In the genomic region with DNA sequence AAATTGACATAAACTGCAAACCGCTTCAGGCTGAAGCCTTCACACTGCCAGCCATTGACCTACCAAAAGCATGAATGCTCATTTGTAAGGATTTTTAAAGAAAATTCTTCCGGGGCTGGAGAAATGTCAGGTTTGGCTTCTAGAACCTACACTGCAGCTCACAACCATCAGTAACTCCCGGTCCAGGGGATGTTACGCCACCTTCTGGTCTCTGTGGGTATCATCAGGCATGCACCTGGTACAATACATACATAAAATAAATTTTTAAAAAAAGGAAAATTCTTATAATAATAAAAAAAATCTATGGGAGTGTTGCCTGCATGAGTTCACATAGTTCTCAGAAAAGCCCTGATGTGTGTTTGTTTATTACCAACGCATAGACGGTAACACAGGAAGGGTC, we compare ENCODE assay signal across 20 mouse cellular contexts. TPM values are rescaled to one million over a fixed set of nuclear protein-coding genes. Genes with fewer than 3 reads are reported as not detected.
DNase-seq lines count a peak whose midpoint lies in the region; ATAC-seq and TF ChIP-seq lines count a peak whose summit lies in the region.
"Had no signal": no experiment of that assay in that cellular context is flagged by ENCODE, and none has a peak within 500 bp of the region (broad histone marks: within the 10 kb centered on the region; RNA-seq: fewer than 3 reads in every experiment).

No protein-coding gene starts in this region.

- H3K4me2 ChIP-seq in hindbrain, postnatal 0 days (ENCODE audit: low read depth, low read length), result no peak overlapping the region
- no peak overlapping the region for H3K4me2 ChIP-seq in hindbrain, embryonic 11.5 days (replicated peaks; ENCODE audit: low read depth, low read length)
- no peak overlapping the region for H3K4me2 ChIP-seq in lung, embryonic 14.5 days
- H3K4me2 ChIP-seq: neural tube, embryonic 13.5 days had no signal

- no peak for DNase-seq in hindbrain, postnatal 0 days (ENCODE audit: low spot score)
- DNase-seq in hindbrain, embryonic 11.5 days (ENCODE audit: low spot score), result no peak
- DNase-seq in lung, embryonic 14.5 days, result no peak
- no peak for DNase-seq in lung, postnatal 10 days
- no peak for DNase-seq in Patski (ENCODE audit: low read depth, low spot score)
- DNase-seq in induced T-regulatory cell, adult 2 months (ENCODE audit: low read depth), result peak; percentile 26
- DNase-seq in adrenal gland, adult 18-20 months (ENCODE audit: low spot score in 2 of 2), result no peak
- no peak for DNase-seq in embryonic facial prominence, embryonic 10.5 days (ENCODE audit: low spot score)
- DNase-seq: adrenal gland, adult 2 months; cerebellum, adult 9-10 months; embryo, embryonic 11 days; heart, postnatal 4 days; kidney, adult 18-20 months; kidney, postnatal 25 days; left cerebral cortex, postnatal 4 days; right cerebral cortex, postnatal 25 days had no signal

- H3K36me3 ChIP-seq in hindbrain, postnatal 0 days (ENCODE audit: insufficient read depth, low read length), result no peaks in the 10 kb centered on the region
- H3K36me3 ChIP-seq in hindbrain, embryonic 11.5 days (ENCODE audit: control insufficient read depth, insufficient read depth, low read length), result no peaks in the 10 kb centered on the region
- no peaks in the 10 kb centered on the region for H3K36me3 ChIP-seq in lung, embryonic 14.5 days (ENCODE audit: insufficient read depth)
- no peaks in the 10 kb centered on the region for H3K36me3 ChIP-seq in embryonic facial prominence, embryonic 10.5 days (replicated peaks)
- H3K36me3 ChIP-seq: neural tube, embryonic 13.5 days had no signal

- no peak overlapping the region for H3K4me3 ChIP-seq in hindbrain, postnatal 0 days (ENCODE audit: low read length)
- H3K4me3 ChIP-seq in hindbrain, embryonic 11.5 days (ENCODE audit: low read depth, low read length), result no peak overlapping the region
- no peak overlapping the region for H3K4me3 ChIP-seq in lung, embryonic 14.5 days (ENCODE audit: low read depth, low read length)
- H3K4me3 ChIP-seq in embryonic facial prominence, embryonic 10.5 days, result no peak overlapping the region
- H3K4me3 ChIP-seq: megakaryocyte, embryonic 14.5 days; neural tube, embryonic 13.5 days had no signal

- in situ Hi-C loops in Patski (cut with MboI; ENCODE audit: low pct_unique_long_range_greater_than_20kb), result loop anchor here (25.0 kb wide), 1 partner anchor 501 kb away; a partner anchor contains a TSS

- no peaks in the 10 kb centered on the region for H3K9me3 ChIP-seq in hindbrain, postnatal 0 days (ENCODE audit: low read length)
- H3K9me3 ChIP-seq in hindbrain, embryonic 11.5 days (ENCODE audit: control insufficient read depth, low read length), result no peaks in the 10 kb centered on the region
- H3K9me3 ChIP-seq in lung, embryonic 14.5 days (ENCODE audit: low read depth, low read length), result no peaks in the 10 kb centered on the region
- no peaks in the 10 kb centered on the region for H3K9me3 ChIP-seq in embryonic facial prominence, embryonic 10.5 days
- H3K9me3 ChIP-seq: megakaryocyte, embryonic 14.5 days; neural tube, embryonic 13.5 days had no signal

- H3K27me3 ChIP-seq in hindbrain, postnatal 0 days (ENCODE audit: insufficient read depth, low read length), result no peaks in the 10 kb centered on the region
- H3K27me3 ChIP-seq in hindbrain, embryonic 11.5 days (ENCODE audit: control insufficient read depth, insufficient read depth, low read length), result no peaks in the 10 kb centered on the region
- no peaks in the 10 kb centered on the region for H3K27me3 ChIP-seq in lung, embryonic 14.5 days (ENCODE audit: insufficient read depth, low read length)
- no peaks in the 10 kb centered on the region for H3K27me3 ChIP-seq in Patski
- no peaks in the 10 kb centered on the region for H3K27me3 ChIP-seq in embryonic facial prominence, embryonic 10.5 days (replicated peaks; ENCODE audit: low read depth, poor library complexity, severe bottlenecking)
- H3K27me3 ChIP-seq: CH12.LX; megakaryocyte, embryonic 14.5 days; neural tube, embryonic 13.5 days had no signal

- no peak overlapping the region for H3K27ac ChIP-seq in hindbrain, postnatal 0 days
- no peak overlapping the region for H3K27ac ChIP-seq in hindbrain, embryonic 11.5 days (ENCODE audit: low read depth, low read length)
- H3K27ac ChIP-seq in lung, embryonic 14.5 days (ENCODE audit: low read depth), result no peak overlapping the region
- H3K27ac ChIP-seq in embryonic facial prominence, embryonic 10.5 days (replicated peaks), result no peak overlapping the region
- H3K27ac ChIP-seq: neural tube, embryonic 13.5 days had no signal

- 85% methylated on average over 6 of the region's 6 CpGs for WGBS in hindbrain, postnatal 0 days
- 89% methylated on average over 6 of the region's 6 CpGs for WGBS in hindbrain, embryonic 11.5 days
- 80% methylated on average over 6 of the region's 6 CpGs for WGBS in lung, embryonic 14.5 days
- 83% methylated on average over 6 of the region's 6 CpGs for WGBS in embryonic facial prominence, embryonic 10.5 days

- TF ChIP-seq CTCF in hindbrain, postnatal 0 days (IDR thresholded peaks at IDR 0.05; ENCODE audit: low read depth), result peak; percentile 30
- TF ChIP-seq CTCF in lung, embryonic 14.5 days (IDR thresholded peaks at IDR 0.05; ENCODE audit: low read depth), result peak; percentile 33; the same call in 1 of the 2 replicates
- peak; percentile 28 for TF ChIP-seq CTCF in Patski (IDR thresholded peaks at IDR 0.05)

- POLR2A ChIA-PET in Patski (lab: Charles Lee), result no interaction called here

- ATAC-seq in hindbrain, postnatal 0 days, result no peak
- ATAC-seq in hindbrain, embryonic 11.5 days (ENCODE audit: low FRiP score), result no peak
- no peak for ATAC-seq in lung, embryonic 14.5 days (ENCODE audit: insufficient read depth)
- ATAC-seq in Patski, result no peak
- ATAC-seq: forebrain, embryonic 16.5 days had no signal

- H3K9ac ChIP-seq in hindbrain, postnatal 0 days (replicated peaks; ENCODE audit: low read length), result no peak overlapping the region
- H3K9ac ChIP-seq in hindbrain, embryonic 11.5 days (ENCODE audit: low read depth, low read length), result no peak overlapping the region
- no peak overlapping the region for H3K9ac ChIP-seq in lung, embryonic 14.5 days
- H3K9ac ChIP-seq: neural tube, embryonic 13.5 days had no signal

- CTCF ChIA-PET in Patski (lab: Charles Lee), result no interaction called here

- H3K4me1 ChIP-seq in hindbrain, postnatal 0 days (ENCODE audit: insufficient read depth, low read length), result no peaks in the 10 kb centered on the region
- no peaks in the 10 kb centered on the region for H3K4me1 ChIP-seq in hindbrain, embryonic 11.5 days (replicated peaks; ENCODE audit: control insufficient read depth, insufficient read depth, low read length)
- H3K4me1 ChIP-seq in lung, embryonic 14.5 days (ENCODE audit: insufficient read depth), result no peaks in the 10 kb centered on the region
- H3K4me1 ChIP-seq in embryonic facial prominence, embryonic 10.5 days, result peaks cover 9% of the 10 kb centered on the region

RNA-seq across cellular contexts. Expression of a gene that starts 42.7 kb away (rescaled TPM):
- total RNA-seq in hindbrain, postnatal 0 days (2014; rRNA removed), result 122 and 126 TPM in 2 replicates
- polyA plus RNA-seq in hindbrain, postnatal 0 days (2015; fragmentation: Nextera tagmentation; extraction: Ambion mirVana), result 47.7 and 48.9 TPM in 2 replicates
- polyA plus RNA-seq in hindbrain, embryonic 11.5 days (2014; fragmentation: Nextera tagmentation; extraction: Ambion mirVana), result 14.3 and 22.4 TPM in 2 replicates
- 5.5 and 5.7 TPM in 2 replicates for polyA plus RNA-seq in lung, embryonic 14.5 days (2014; fragmentation: Nextera tagmentation; extraction: Ambion mirVana)
- polyA plus RNA-seq in Patski (2021), result 0.05 TPM
- total RNA-seq in adrenal gland, adult 18-20 months (2021), result 10 to 100 TPM; 34.4 to 45.1 TPM
- polyA plus RNA-seq in embryonic facial prominence, embryonic 10.5 days (2016; fragmentation: Nextera tagmentation; extraction: Ambion mirVana), result 5.6 and 7.4 TPM in 2 replicates
